37 mouse cellular contexts compared by ENCODE assay signal in the genomic region with DNA sequence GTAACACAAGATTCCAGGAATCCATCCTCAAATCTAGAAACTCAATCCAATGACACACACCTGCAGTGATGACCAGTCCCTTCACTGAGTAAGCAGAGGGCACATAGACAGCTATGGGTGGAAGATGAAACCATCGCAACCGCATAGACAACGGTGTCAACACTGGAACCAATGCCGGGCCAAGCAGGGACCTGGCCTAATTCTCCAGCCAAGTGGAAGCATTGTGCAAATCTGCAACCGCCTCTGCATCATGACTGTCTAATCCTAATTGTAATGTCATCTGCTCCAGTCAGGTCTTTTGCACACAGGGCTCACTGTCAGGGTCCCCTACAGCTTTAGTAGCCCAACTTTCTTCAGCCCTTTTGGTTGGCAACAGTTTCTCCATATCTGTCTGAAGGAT. TPM values are rescaled to one million over a fixed set of nuclear protein-coding genes. Genes with fewer than 3 reads are reported as not detected.
"Had no signal": no experiment of that assay in that cellular context is flagged by ENCODE, and none has a peak within 500 bp of the region (broad histone marks: within the 10 kb centered on the region; RNA-seq: fewer than 3 reads in every experiment).

No protein-coding gene starts in this region.

- H3K9ac ChIP-seq: heart, embryonic 12.5 days; heart, embryonic 13.5 days; heart, embryonic 15.5 days; hindbrain, embryonic 12.5 days; hindbrain, embryonic 13.5 days; hindbrain, embryonic 14.5 days; hindbrain, embryonic 15.5 days; intestine, embryonic 15.5 days; kidney, embryonic 15.5 days had no signal

- H3K9me3 ChIP-seq: heart, embryonic 10.5 days; heart, embryonic 13.5 days; heart, embryonic 15.5 days; hindbrain, embryonic 10.5 days; hindbrain, embryonic 12.5 days; hindbrain, embryonic 13.5 days; hindbrain, embryonic 15.5 days; intestine, embryonic 15.5 days; kidney, embryonic 15.5 days had no signal

- H3K27me3 ChIP-seq: heart, embryonic 12.5 days; heart, embryonic 13.5 days; heart, embryonic 15.5 days; hindbrain, embryonic 12.5 days; hindbrain, embryonic 13.5 days; hindbrain, embryonic 15.5 days; intestine, embryonic 15.5 days; kidney, embryonic 15.5 days had no signal

- H3K27ac ChIP-seq: heart, embryonic 10.5 days; heart, embryonic 13.5 days; heart, embryonic 15.5 days; hindbrain, embryonic 10.5 days; hindbrain, embryonic 12.5 days; hindbrain, embryonic 13.5 days; hindbrain, embryonic 14.5 days; hindbrain, embryonic 15.5 days; hindbrain, postnatal 0 days; intestine, embryonic 15.5 days; kidney, embryonic 15.5 days; kidney, postnatal 0 days; layer of hippocampus, adult 2 months had no signal

- H3K36me3 ChIP-seq: heart, embryonic 10.5 days; heart, embryonic 12.5 days; heart, embryonic 13.5 days; heart, embryonic 15.5 days; hindbrain, embryonic 10.5 days; hindbrain, embryonic 12.5 days; hindbrain, embryonic 13.5 days; hindbrain, embryonic 15.5 days; intestine, embryonic 15.5 days; kidney, embryonic 15.5 days had no signal

- ATAC-seq: hindbrain, embryonic 16.5 days; hindbrain, postnatal 0 days; intestine, embryonic 15.5 days; intestine, embryonic 16.5 days; intestine, postnatal 0 days had no signal

- H3K4me1 ChIP-seq: heart, embryonic 12.5 days; heart, embryonic 15.5 days; hindbrain, embryonic 12.5 days; hindbrain, embryonic 13.5 days; hindbrain, embryonic 15.5 days; intestine, embryonic 15.5 days had no signal

- H3K4me2 ChIP-seq: heart, embryonic 11.5 days; heart, embryonic 12.5 days; heart, embryonic 13.5 days; heart, embryonic 15.5 days; hindbrain, embryonic 12.5 days; hindbrain, embryonic 13.5 days; hindbrain, embryonic 14.5 days; hindbrain, embryonic 15.5 days; intestine, embryonic 15.5 days; kidney, embryonic 15.5 days had no signal

- H3K4me3 ChIP-seq: heart, embryonic 10.5 days; heart, embryonic 12.5 days; heart, embryonic 13.5 days; heart, embryonic 15.5 days; hindbrain, embryonic 10.5 days; hindbrain, embryonic 12.5 days; hindbrain, embryonic 13.5 days; hindbrain, embryonic 15.5 days; intestine, embryonic 15.5 days; kidney, embryonic 15.5 days; layer of hippocampus, adult 2 months had no signal

- DNase-seq: heart, postnatal 10 days; heart, postnatal 14 days; heart, postnatal 36 days; heart, postnatal 4 days; kidney, adult 11 months; kidney, adult 18-20 months; kidney, adult 2 months; kidney, adult 8-10 months; kidney, adult 9 months; kidney, postnatal 10 days; kidney, postnatal 14 days; kidney, postnatal 25 days; kidney, postnatal 36 days; kidney, postnatal 4 days; layer of hippocampus, adult 9-11 months; layer of hippocampus, postnatal 36 days had no signal

RNA-seq across cellular contexts. Expression of gene Ccdc113, which starts 33.4 kb away (rescaled TPM):
- total RNA-seq: heart, postnatal 14 days; heart, postnatal 25 days; heart, postnatal 36 days; hematopoietic stem cell, adult 5-6 weeks had no signal
- polyA plus RNA-seq: intestine, embryonic 16.5 days; large intestine, adult 2 months had no signal
